Mouse (Mus musculus) CD8-positive naive resting alpha-beta T cell, adult 57 days (primary cell): ENCODE data around the gene Ms4a10. TPM values are rescaled to one million over a fixed set of nuclear protein-coding genes. Genes with fewer than 3 reads are reported as not detected.

Source experiments
- total RNA-seq: library from RNA; stranded (reverse); gene quantifications from one replicate; pipeline ENCODE4 v1.2.4, GENCODE M21; 2023

Gene Ms4a10
- not detected for total RNA-seq

GRCm38 (mm10) chr19:10974238-10974865, at the start of gene Ms4a10:
Gene Ms4a10 (minus strand): TSS chr19:10974670.

GRCm38 (mm10) chr19:11017891-11018290, 43.4 kb upstream of the Ms4a10 start, which contains the start of gene Ms4a18:
Gene Ms4a18 (minus strand): TSS chr19:11018031.

GRCm38 (mm10) chr19:10993150-10993549, 18.7 kb upstream of the Ms4a10 start, which contains the start of gene Ms4a15:
Gene Ms4a15 (minus strand): TSS chr19:10993250.

GRCm38 (mm10) chr19:10949112-10949511, 25.4 kb downstream of the Ms4a10 start, which contains the start of gene Ccdc86:
Gene Ccdc86 (minus strand): TSS chr19:10949266.

DNA sequence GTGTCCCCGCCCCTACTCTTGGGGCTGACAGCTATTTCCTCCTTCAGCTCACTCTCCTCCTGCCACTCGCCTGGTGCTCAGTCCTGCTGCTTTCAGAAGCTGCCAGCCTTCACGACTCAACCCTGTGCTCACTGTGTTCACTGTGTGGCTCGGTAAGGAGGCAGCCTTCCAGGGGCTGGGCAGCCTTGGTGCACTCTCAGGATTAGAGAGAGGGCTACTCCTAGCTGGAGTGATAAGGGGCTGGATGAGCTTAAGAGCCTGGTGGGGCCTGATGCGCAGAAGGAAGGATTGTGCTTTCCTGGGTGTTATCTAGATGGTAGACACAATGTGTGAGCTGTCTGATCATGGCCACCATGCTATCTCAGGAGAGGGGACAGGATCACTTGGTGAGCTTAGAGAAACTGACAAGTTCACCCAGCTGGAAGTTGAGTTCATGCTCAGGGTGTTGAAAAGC, 37.3 kb downstream of the Ms4a10 start, which contains the start of gene Ptgdr2:
Gene Ptgdr2 (plus strand): TSS at position 51 of the 454 bp plus-strand sequence.

GRCm38 (mm10) chr19:10920532-10920931, 53.9 kb downstream of the Ms4a10 start, which contains the start of gene Zp1:
Gene Zp1 (minus strand): TSS chr19:10920632.

Other genes with a start within 250 kb of the Ms4a10 start
- gene Cd5, start 235.7 kb downstream of the Ms4a10 start, total RNA-seq: 143 TPM
- gene Cd6, start 144.6 kb downstream of the Ms4a10 start, total RNA-seq: 177 TPM
- gene Slc15a3, start 134.9 kb downstream of the Ms4a10 start, total RNA-seq: 4.6 TPM
- gene Tmem132a, start 104.7 kb downstream of the Ms4a10 start, total RNA-seq: 0.12 TPM
- 24.1 TPM for gene Tmem109, start 92.7 kb downstream of the Ms4a10 start, total RNA-seq
- 92.4 TPM for gene Prpf19, start 79.4 kb downstream of the Ms4a10 start, total RNA-seq
- gene Zp1, start 54.0 kb downstream of the Ms4a10 start, total RNA-seq: not detected
- gene Ptgdr2, start 37.5 kb downstream of the Ms4a10 start, total RNA-seq: not detected
- gene Ccdc86, start 25.4 kb downstream of the Ms4a10 start, total RNA-seq: 29.4 TPM
- gene Ms4a15, start 18.6 kb upstream of the Ms4a10 start, total RNA-seq: not detected
- not detected for gene Ms4a18, start 43.4 kb upstream of the Ms4a10 start, total RNA-seq
- not detected for gene Ms4a8a, start 106.4 kb upstream of the Ms4a10 start, total RNA-seq
- not detected for gene 1700017D01Rik, start 156.2 kb upstream of the Ms4a10 start, total RNA-seq
- gene 1700025F22Rik, start 190.7 kb upstream of the Ms4a10 start, total RNA-seq: not detected
- not detected for gene Ms4a13, start 222.1 kb upstream of the Ms4a10 start, total RNA-seq